Mouse (Mus musculus): ENCODE results near the gene Has1.

DNA sequence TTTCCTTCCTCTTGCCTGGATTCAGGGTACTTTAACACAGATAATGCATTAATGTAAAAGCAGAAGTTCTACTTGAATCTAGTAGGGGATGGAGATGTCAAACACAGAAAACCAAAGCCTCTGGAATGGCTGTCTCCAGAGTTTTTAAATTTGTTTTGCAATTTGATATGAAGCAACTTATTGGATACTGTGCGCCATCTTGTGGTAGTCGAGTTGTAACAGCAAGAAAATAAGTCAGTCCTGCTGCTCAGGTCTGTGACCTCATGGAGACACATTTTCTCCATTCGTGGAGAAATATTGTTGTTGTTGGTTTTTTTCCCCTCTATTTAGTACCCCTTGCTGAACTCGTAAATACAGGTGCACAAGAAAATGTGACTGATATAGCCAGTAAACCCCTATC lies 41.0 kb upstream of the Has1 start:
- TF ChIP-seq CTCF (IDR thresholded peaks at IDR 0.05; ENCODE audit: low read depth) (peak; percentile 53), EP300 (IDR thresholded peaks at IDR 0.05; ENCODE audit: low read depth) (no peak)

Measured in liver, embryonic 14.5 days (tissue).